Mouse (Mus musculus): ENCODE data around the gene Ushbp1.

DNA sequence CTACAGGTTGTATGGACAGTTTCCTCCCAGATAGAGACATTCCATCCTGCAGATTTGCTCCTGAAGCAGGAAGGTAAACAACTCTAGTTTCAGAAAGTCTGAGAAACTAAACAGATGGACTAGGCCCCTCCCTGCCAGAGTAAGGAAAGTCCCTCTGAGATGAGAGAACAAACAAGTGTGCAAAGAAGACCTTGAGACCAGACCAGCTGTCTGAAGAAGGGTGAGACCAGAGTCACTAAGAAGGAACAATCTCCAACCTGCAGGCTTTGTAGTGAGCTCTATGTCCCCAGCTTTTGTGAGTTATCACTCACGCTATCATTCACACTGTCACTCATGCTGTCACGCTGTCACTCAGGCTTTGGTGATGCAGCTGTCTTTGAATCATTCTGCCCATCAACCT, 3.9 kb downstream of the Ushbp1 start:
- TF ChIP-seq CTCF (IDR thresholded peaks at IDR 0.05; ENCODE audit: low read depth) = no peak
- no peak for TF ChIP-seq EP300 (IDR thresholded peaks at IDR 0.05; ENCODE audit: low read depth)

All from liver, embryonic 14.5 days (tissue).